Mouse (Mus musculus): Measurements from ENCODE around the gene Fam206a.

DNA sequence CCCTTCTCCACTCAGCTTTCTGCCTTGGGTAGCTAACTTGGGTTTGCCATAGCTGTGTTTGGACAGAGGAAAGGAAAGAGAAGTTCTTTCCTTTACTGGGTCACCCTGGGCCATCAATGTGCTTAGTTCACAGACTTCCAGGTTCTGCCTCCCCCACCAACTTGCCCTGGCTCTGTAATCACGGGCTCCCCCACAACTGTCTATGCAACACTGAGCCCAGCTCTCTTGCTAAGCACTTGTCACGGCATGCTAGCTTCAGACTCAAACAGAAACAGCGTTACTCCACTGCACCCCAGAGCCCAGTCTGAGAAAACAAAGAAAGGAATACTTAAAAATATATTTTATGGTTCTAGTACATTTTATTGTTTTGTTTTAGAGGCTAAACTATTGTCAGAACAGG lies 26.8 kb downstream of the Fam206a start:
- TF ChIP-seq CTCF (IDR thresholded peaks at IDR 0.05; ENCODE audit: low read depth) = no peak
- TF ChIP-seq EP300 (IDR thresholded peaks at IDR 0.05; ENCODE audit: low read depth) = no peak
